Mouse (Mus musculus) lung, postnatal 0 days (tissue): ENCODE measurements around the gene Slc26a10. TPM values are rescaled to one million over a fixed set of nuclear protein-coding genes. Genes with fewer than 3 reads are reported as not detected.

ENCODE experiments used
- ATAC-seq: fragments of 200-750 bp; cut with Nextera tagmentation; 2 replicates; pipeline ENCODE4 v1.8.0; 2017; ENCODE audit warnings: moderate library complexity
- DNase-seq: peaks from one replicate; pipeline ENCODE4 v3.0.0-alpha.2; 2016; ENCODE audit warnings: low spot score
- H3K27ac ChIP-seq: fragments of 300-500 bp; sonication (generic); 2 replicates; pipeline ENCODE4 v1.5.1; 2014; ENCODE audit warnings: antibody characterized with exemption, mild to moderate bottlenecking, low read length, mixed read lengths
- H3K27me3 ChIP-seq: fragments of 300-500 bp; sonication (generic); replicated peaks from 2 replicates; pipeline ENCODE4 v1.6.1; 2014; ENCODE audit warnings: low read length, mixed read lengths; ENCODE audit not compliant: insufficient read depth
- H3K36me3 ChIP-seq: fragments of 300-500 bp; sonication (generic); 2 replicates; pipeline ENCODE4 v1.6.1; 2014; ENCODE audit warnings: low read length, mixed read lengths; ENCODE audit not compliant: insufficient read depth
- H3K4me1 ChIP-seq: fragments of 300-500 bp; sonication (generic); 2 replicates; pipeline ENCODE4 v1.6.1; 2014; ENCODE audit warnings: antibody characterized with exemption, low read depth, low read length, mixed read lengths; ENCODE audit not compliant: insufficient read depth
- H3K4me2 ChIP-seq: fragments of 300-500 bp; sonication (generic); replicated peaks from 2 replicates; pipeline ENCODE4 v1.6.1; 2014; ENCODE audit warnings: low read depth, mild to moderate bottlenecking, low read length, moderate library complexity, mixed read lengths
- H3K4me3 ChIP-seq: fragments of 300-500 bp; sonication (generic); 2 replicates; pipeline ENCODE4 v1.5.1; 2014; ENCODE audit warnings: low read depth, low read length
- H3K9ac ChIP-seq: fragments of 300-500 bp; sonication (generic); replicated peaks from 2 replicates; pipeline ENCODE4 v1.6.1; 2014; ENCODE audit warnings: low read depth, mild to moderate bottlenecking
- H3K9me3 ChIP-seq: fragments of 300-500 bp; sonication (generic); 2 replicates; pipeline ENCODE4 v1.6.1; 2016; ENCODE audit warnings: low read length, mixed read lengths
- CTCF ChIP-seq: IDR thresholded peaks from 2 replicates; pipeline ENCODE4 v1.5.1; 2016; ENCODE audit warnings: antibody characterized with exemption, mild to moderate bottlenecking
- EP300 ChIP-seq: IDR thresholded peaks from 2 replicates; pipeline ENCODE4 v1.6.1; 2016; ENCODE audit warnings: antibody characterized with exemption, mild to moderate bottlenecking, control low read depth
- WGBS: fragments of 180-500 bp; shearing (Covaris S2); extraction: QIAGEN DNeasy Blood & Tissue Kit; methylation state at CpG from one replicate; pipeline ENCODE4 v1.1.7; 2014; 5-methylcytosine and 5-hydroxymethylcytosine counted together
- polyA plus RNA-seq: library from polyadenylated mRNA; unstranded; fragments of >200 nt; fragmentation: Nextera tagmentation; extraction: Ambion mirVana; gene quantifications from 2 replicates; pipeline ENCODE4 v1.2.1, GENCODE M21; 2015

Gene Slc26a10
- polyA plus RNA-seq, 1 experiment from 2014 or later, result 1.0 TPM

- H3K4me1 ChIP-seq, result no peaks in the 10 kb centered on the region
- H3K4me2 ChIP-seq, result no peak overlapping the region
- H3K9ac ChIP-seq, result no peak overlapping the region
- no peak for TF ChIP-seq EP300
- no peak for TF ChIP-seq CTCF
- H3K27ac ChIP-seq, result no peak overlapping the region
- H3K4me3 ChIP-seq, result no peak overlapping the region
- H3K36me3 ChIP-seq, result no peaks in the 10 kb centered on the region
- ATAC-seq (no peak), DNase-seq (no peak)
- H3K9me3 ChIP-seq, result no peaks in the 10 kb centered on the region
- no peaks in the 10 kb centered on the region for H3K27me3 ChIP-seq
- WGBS, result 78% methylated on average over 2 of the region's 2 CpGs
Measured at GRCm38 (mm10) chr10:127218339-127218738, 37.9 kb upstream of the Slc26a10 start.

GRCm38 (mm10) chr10:127217177-127217576, 36.7 kb upstream of the Slc26a10 start:
- DNase-seq, result no peak
- Histone ChIP-seq H3K4me1 (no peaks in the 10 kb centered on the region), H3K9ac (no peak overlapping the region), H3K4me2 (no peak overlapping the region), H3K4me3 (no peak overlapping the region), H3K9me3 (no peaks in the 10 kb centered on the region), H3K36me3 (no peaks in the 10 kb centered on the region), H3K27me3 (no peaks in the 10 kb centered on the region), H3K27ac (no peak overlapping the region)
- no peak for TF ChIP-seq CTCF
- TF ChIP-seq EP300, result no peak
- ATAC-seq, result no peak

GRCm38 (mm10) chr10:127216456-127216855, 36.0 kb upstream of the Slc26a10 start:
- WGBS, result 92% methylated on average over 11 of the region's 11 CpGs
- Histone ChIP-seq H3K4me3 (no peak overlapping the region), H3K27ac (no peak overlapping the region), H3K9ac (no peak overlapping the region), H3K4me2 (no peak overlapping the region), H3K4me1 (no peaks in the 10 kb centered on the region), H3K9me3 (no peaks in the 10 kb centered on the region), H3K27me3 (no peaks in the 10 kb centered on the region), H3K36me3 (no peaks in the 10 kb centered on the region)
- DNase-seq, result no peak
- ATAC-seq, result no peak
- TF ChIP-seq CTCF (no peak), EP300 (no peak)

- DNase-seq, result no peak
- no peaks in the 10 kb centered on the region for H3K27me3 ChIP-seq
- no peak for TF ChIP-seq CTCF
- TF ChIP-seq EP300, result no peak
- H3K27ac ChIP-seq, result no peak overlapping the region
- no peak overlapping the region for H3K4me3 ChIP-seq
- no peak for ATAC-seq
- no peaks in the 10 kb centered on the region for H3K9me3 ChIP-seq
- no peak overlapping the region for H3K9ac ChIP-seq
- peaks cover 6% of the 10 kb centered on the region; the same call in 1 of the 2 replicates for H3K4me1 ChIP-seq
- H3K4me2 ChIP-seq, result no peak overlapping the region
- no peaks in the 10 kb centered on the region for H3K36me3 ChIP-seq
- whole genome bisulfite sequencing, result 39% methylated on average over 1 of the region's 1 CpGs
Measured at GRCm38 (mm10) chr10:127214422-127214803, 34.0 kb upstream of the Slc26a10 start.

- no peak overlapping the region for H3K27ac ChIP-seq
- no peaks in the 10 kb centered on the region for H3K27me3 ChIP-seq
- no peaks in the 10 kb centered on the region for H3K9me3 ChIP-seq
- H3K4me2 ChIP-seq, result no peak overlapping the region
- H3K4me3 ChIP-seq, result no peak overlapping the region
- no peaks in the 10 kb centered on the region for H3K36me3 ChIP-seq
- H3K4me1 ChIP-seq, result peaks cover 6% of the 10 kb centered on the region; the same call in 1 of the 2 replicates
- ATAC-seq (no peak), DNase-seq (no peak)
- no peak for TF ChIP-seq EP300
- no peak overlapping the region for H3K9ac ChIP-seq
- 73% methylated on average over 12 of the region's 13 CpGs for WGBS
Measured at GRCm38 (mm10) chr10:127213704-127214421, 33.4 kb upstream of the Slc26a10 start.

GRCm38 (mm10) chr10:127213272-127213671, 32.8 kb upstream of the Slc26a10 start:
- no peak for DNase-seq
- ATAC-seq, result no peak
- H3K9me3 ChIP-seq, result no peaks in the 10 kb centered on the region
- H3K4me1 ChIP-seq, result peaks cover 6% of the 10 kb centered on the region; the same call in 1 of the 2 replicates
- H3K27ac ChIP-seq, result no peak overlapping the region
- 87% methylated on average over 8 of the region's 8 CpGs for WGBS
- no peak overlapping the region for H3K4me3 ChIP-seq
- no peaks in the 10 kb centered on the region for H3K27me3 ChIP-seq
- H3K36me3 ChIP-seq, result 0 out of 2 replicates have a peak, but pooled peaks cover 4% of the 10 kb centered on the region
- H3K4me2 ChIP-seq, result no peak overlapping the region
- TF ChIP-seq CTCF (no peak), EP300 (no peak)
- H3K9ac ChIP-seq, result no peak overlapping the region
